Mouse (Mus musculus): ENCODE results near the gene Cnih1.
"Not testable (repeated sequence)": the region's sequence is repeated elsewhere in the genome, so short reads cannot be mapped to it uniquely, and the experiment has no call there.

Cnih1 gene

GRCm38 (mm10) chr14:46788505-46788901, 292 bp upstream of the Cnih1 start:
- in situ Hi-C loops (cut with MseI, MboI), result no loop called here

- in situ Hi-C loops (cut with MseI, MboI), result no loop called here
Observed at GRCm38 (mm10) chr14:46787454-46787786, 791 bp downstream of the Cnih1 start.

GRCm38 (mm10) chr14:46785247-46785646, 3.0 kb downstream of the Cnih1 start:
- in situ Hi-C loops (cut with MseI, MboI), result no loop called here

- in situ Hi-C loops (cut with MseI, MboI), result no loop called here
Observed at GRCm38 (mm10) chr14:46783327-46783926, 4.8 kb downstream of the Cnih1 start.

- in situ Hi-C loops (cut with MseI, MboI), result no loop called here
Observed at GRCm38 (mm10) chr14:46782187-46782828, 5.9 kb downstream of the Cnih1 start.

GRCm38 (mm10) chr14:46781086-46781485, 7.1 kb downstream of the Cnih1 start:
- in situ Hi-C loops (cut with MseI, MboI), result no loop called here

GRCm38 (mm10) chr14:46779217-46779616, 9.0 kb downstream of the Cnih1 start:
- in situ Hi-C loops (cut with MseI, MboI), result no loop called here

- in situ Hi-C loops (cut with MseI, MboI), result no loop called here
Observed at GRCm38 (mm10) chr14:46778756-46779155, 9.5 kb downstream of the Cnih1 start.

DNA sequence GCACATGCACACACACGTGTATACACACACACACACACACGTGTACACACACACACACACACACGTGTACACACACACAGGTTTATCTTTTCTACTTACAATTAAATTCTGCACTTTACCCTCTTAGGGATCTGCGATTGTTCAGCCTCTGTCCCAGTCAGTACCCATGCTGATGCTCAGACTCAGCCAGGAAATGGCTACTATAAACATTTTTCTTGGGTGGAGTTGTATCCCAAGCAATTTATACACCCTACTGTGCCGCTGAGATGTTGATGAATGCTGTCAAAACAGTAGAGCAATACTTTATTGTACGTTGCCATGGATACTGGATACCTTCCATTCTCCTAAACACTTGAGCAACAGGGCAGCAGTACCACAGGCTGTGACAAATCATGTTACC, 18.2 kb downstream of the Cnih1 start:
- in situ Hi-C loops (cut with MseI, MboI), result no loop called here

DNA sequence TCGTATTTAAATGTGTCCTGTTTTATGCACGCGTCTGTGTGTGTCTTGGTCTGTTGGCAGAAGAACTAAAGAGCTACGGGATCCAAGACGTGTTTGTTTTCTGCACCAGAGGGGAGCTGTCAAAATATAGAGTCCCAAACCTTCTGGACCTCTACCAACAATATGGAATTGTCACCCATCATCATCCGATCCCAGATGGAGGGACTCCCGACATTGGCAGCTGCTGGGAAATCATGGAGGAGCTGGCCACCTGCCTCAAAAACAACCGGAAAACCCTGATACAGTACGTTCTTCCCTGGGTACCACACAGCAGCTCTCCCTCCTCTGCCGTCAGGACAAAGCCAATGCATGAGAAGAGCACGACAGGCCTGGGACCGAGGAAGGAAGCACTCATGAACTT, 21.1 kb downstream of the Cnih1 start:
- in situ Hi-C loops (cut with MseI, MboI), result no loop called here

DNA sequence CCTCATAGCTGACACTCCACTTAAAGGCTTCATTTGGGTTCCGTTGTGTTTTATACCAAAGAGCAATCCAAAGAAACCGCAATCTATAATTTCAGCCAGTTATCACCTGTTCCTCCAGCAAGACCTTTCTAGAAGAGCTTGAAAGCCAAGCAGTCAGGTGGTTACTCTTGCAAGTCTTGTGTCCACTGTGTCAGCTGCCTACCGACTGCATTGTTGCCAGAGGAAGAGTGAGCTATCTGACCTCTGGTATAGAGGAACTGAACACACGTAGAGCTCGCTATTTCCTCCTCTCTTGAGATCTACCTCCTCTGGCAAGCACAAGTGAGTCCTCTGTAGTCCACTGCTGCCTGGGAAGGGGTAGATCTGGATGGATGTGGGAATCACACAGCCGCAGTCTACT, 27.0 kb downstream of the Cnih1 start:
- in situ Hi-C loops (cut with MseI, MboI), result no loop called here

DNA sequence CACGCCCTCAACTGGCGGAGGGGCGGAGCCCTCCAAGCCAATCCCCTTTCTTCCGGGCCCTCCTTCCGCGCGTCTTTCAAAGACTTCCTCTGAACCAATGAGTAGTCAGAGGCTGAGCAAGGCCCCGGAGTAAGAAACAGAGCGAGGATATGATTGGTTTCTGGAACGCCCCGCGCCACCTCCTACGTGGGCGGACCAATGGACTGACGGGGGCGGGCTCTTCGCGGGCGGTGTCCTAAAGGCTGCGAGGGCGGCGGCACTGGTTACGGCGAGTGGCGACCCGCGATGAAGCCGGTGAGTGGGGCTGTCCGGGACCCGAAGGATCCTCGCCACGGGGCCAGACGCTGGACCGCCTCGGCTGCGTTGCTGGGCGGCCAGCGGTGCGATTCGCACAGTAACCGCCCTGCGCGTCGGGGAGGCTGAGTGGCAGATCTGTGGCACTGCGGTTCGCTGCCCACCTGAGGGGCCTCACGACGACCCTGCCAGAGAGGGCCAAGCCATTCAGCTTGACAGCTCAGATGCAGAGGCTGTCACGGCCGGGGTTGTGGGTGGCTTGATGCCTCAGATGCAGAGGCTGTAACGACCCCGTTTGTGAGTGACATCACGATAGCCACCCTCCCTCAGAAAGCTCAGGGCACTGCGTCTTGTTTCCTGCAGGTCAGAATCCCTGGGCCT, 27.7 kb downstream of the Cnih1 start, which contains the start of gene Cdkn3:
Gene Cdkn3 (plus strand): TSS at position 187 of the 675 bp plus-strand sequence.
- in situ Hi-C loops (cut with MseI, MboI), result no loop called here

DNA sequence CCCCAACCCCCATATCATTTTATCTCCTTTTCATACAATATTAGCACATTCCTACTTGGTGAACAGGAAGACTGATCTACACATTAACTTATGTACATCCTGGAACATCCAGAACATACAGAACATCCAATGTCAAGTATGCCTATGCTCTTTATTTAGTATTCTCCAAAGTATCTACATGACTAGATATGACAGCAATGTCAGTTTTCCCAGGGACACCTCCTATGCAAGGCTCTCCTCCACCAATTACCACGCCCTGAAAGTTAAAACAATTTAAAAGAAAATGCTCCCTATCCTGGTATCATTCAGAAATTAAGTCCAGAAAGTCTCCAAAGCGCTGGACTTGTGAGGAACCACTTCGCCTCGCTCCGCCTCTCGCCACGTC, 28.2 kb downstream of the Cnih1 start:
- in situ Hi-C loops (cut with MseI, MboI), result no loop called here

DNA sequence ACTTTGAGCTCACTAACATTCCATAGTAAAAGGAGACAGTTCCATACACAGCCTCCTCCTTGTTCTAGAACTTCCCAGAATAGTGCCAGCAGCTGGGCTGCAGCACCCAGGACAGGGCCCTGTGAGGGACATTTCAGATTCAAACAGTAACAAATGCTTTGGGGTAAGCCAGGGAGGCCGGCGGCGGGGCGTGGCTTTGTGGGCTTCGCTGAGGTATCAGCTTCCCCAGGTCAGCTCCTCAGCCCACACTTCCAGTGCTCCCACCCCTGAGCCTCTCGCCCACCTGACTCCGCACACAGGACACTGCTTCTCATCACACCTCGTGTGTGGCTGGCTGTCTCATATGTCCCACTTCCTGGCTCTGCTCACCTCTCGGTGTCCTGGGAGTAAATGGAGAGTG, 30.5 kb downstream of the Cnih1 start:
- in situ Hi-C loops (cut with MseI, MboI), result no loop called here

GRCm38 (mm10) chr14:46755851-46756250, 32.4 kb downstream of the Cnih1 start:
- in situ Hi-C loops (cut with MseI, MboI), result no loop called here

DNA sequence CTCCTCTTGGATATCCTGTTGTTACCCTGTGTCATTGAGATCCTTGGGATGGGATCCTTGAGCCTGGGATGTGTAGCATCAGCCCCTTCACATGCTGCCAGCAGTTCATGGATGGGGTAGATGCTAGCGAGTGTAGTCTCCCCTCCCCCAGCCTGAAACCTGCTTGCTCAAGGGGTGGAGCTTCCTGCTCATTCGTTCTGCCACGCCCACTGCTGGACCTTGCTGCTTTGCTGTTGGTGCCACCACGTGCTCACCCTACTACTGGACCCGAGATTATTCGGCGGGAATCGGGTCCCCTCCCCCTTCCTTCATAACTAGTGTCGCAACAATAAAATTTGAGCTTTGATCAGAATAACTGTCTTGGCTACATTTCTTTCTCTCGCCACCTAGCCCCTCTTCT, 33.8 kb downstream of the Cnih1 start:
- in situ Hi-C loops (cut with MseI, MboI), result not testable (repeated sequence)

DNA sequence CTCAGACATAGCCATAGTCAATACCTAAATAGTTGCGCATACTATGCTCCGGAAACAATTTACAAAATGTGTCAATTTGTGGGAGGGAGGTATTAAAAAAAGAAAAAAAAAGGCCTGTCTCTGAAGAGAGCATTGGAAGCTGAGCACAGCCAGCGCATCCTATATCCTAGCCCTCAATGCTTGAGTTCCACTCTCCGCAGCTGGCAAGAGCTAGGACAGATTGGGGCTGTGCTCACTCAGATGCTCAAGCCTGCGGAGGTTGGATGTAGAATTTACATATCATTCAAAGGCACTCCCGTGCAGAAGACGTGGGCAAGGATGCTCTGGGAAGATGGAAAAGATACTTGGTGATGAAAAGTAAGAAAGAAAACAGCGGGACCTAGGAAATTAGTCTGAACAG, 42.8 kb downstream of the Cnih1 start:
- in situ Hi-C loops (cut with MseI, MboI), result no loop called here

DNA sequence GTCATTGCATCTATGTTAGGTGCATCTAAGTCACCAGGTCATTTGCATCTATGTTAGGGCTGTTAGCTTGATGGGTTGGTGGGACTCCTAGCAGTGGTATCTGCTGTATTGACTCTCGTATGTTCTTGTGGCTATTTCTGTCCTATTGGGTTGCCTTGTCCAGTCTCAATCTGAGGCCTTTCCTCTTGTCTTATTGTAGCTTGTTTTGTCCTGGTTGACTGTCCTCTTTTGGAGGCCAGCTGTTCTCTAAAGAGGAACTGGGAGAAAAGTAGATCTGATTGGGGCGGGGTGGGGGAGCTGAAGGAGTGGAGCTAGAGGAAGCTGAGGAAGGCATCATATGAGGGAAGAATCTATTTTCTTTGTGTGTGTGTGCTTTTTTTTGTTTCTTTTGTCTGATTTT, 45.5 kb downstream of the Cnih1 start:
- in situ Hi-C loops (cut with MseI, MboI), result no loop called here

GRCm38 (mm10) chr14:46737346-46737745, 50.9 kb downstream of the Cnih1 start:
- in situ Hi-C loops (cut with MseI, MboI), result not testable (repeated sequence)

DNA sequence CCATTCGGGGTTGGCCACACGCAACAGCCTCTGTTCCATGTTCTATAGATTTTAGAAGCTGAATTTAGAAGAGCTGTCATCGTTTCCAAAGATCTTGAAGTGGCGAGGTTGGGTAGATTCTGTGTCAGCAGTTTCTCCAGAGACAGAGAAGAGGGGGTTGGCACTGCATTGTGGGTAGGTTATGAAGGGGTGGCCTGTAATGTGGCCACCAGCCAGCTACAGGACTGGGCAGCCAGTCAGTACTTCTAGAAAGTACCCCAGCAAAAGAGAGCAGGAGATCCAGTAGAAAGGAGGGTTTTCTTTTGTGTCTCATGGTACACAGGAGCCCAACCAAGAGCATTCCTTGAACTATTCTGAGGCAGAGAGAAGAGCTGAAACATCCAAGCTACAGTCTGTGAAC, 51.8 kb downstream of the Cnih1 start:
- in situ Hi-C loops (cut with MseI, MboI), result no loop called here

- in situ Hi-C loops (cut with MseI, MboI), result no loop called here
Observed at GRCm38 (mm10) chr14:46734761-46735455, 53.3 kb downstream of the Cnih1 start.

GRCm38 (mm10) chr14:46734262-46734661, 53.9 kb downstream of the Cnih1 start:
- in situ Hi-C loops (cut with MseI, MboI), result no loop called here

DNA sequence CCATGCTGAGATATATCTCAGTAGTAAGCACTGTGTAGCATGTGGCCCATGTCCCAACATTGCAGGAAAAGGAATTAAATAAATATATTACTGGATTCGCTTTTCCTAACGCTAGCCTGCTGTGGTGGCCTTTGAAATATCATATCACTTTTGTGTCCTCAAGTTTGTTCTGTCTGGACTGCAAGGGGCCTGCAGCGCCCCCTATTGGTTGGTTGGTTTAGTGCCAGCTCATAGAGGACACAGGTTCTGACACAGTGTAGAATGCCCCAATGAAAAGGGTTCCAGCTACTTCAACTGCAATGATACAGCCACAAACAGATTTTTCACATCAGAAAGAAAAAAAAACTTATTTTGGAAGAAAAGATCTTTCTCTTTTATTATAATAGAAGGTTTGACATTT, 62.5 kb downstream of the Cnih1 start:
- in situ Hi-C loops (cut with MseI, MboI), result loop anchor here in 1 of 2 experiments (10.0 kb wide), 1 partner anchor 731 kb away; no protein-coding TSS in a partner anchor
